Mouse (Mus musculus) heart, embryonic 10.5 days (tissue): ENCODE results near the gene Dennd1b. TPM values are rescaled to one million over a fixed set of nuclear protein-coding genes. Genes with fewer than 3 reads are reported as not detected.
A peak's percentile ranks its signal among the peaks of the same experiment; 100 is the strongest.

Experiments
- DNase-seq: peaks from one replicate; pipeline ENCODE4 v3.0.0-alpha.2; 2017; ENCODE audit warnings: low spot score
- H3K27ac ChIP-seq: fragments of 300-500 bp; sonication (generic); 2 replicates; pipeline ENCODE4 v1.5.1; 2016; ENCODE audit warnings: mild to moderate bottlenecking
- H3K27me3 ChIP-seq: fragments of 300-500 bp; sonication (generic); 2 replicates; pipeline ENCODE4 v1.6.1; 2016; ENCODE audit warnings: mild to moderate bottlenecking; ENCODE audit not compliant: poor library complexity, insufficient read depth, severe bottlenecking
- H3K36me3 ChIP-seq: fragments of 300-500 bp; sonication (generic); 2 replicates; pipeline ENCODE4 v1.6.1; 2016; ENCODE audit warnings: mild to moderate bottlenecking, moderate library complexity
- H3K4me1 ChIP-seq: fragments of 300-500 bp; sonication (generic); 2 replicates; pipeline ENCODE4 v1.6.1; 2016; ENCODE audit warnings: mild to moderate bottlenecking
- H3K4me3 ChIP-seq: fragments of 300-500 bp; sonication (generic); 2 replicates; pipeline ENCODE4 v1.5.1; 2016; ENCODE audit warnings: mild to moderate bottlenecking, moderate library complexity
- H3K9me3 ChIP-seq: fragments of 300-500 bp; sonication (generic); 2 replicates; pipeline ENCODE4 v1.6.1; 2016; ENCODE audit warnings: mild to moderate bottlenecking, moderate library complexity
- WGBS: fragments of 180-500 bp; shearing (Covaris S2); methylation state at CpG from one replicate; pipeline ENCODE4 v1.1.7; 2016; 5-methylcytosine and 5-hydroxymethylcytosine counted together
- polyA plus RNA-seq: library from polyadenylated mRNA; unstranded; fragments of >200 nt; fragmentation: Nextera tagmentation; extraction: Ambion mirVana; gene quantifications from 2 replicates; pipeline ENCODE4 v1.2.1, GENCODE M21; 2016

Gene Dennd1b
- polyA plus RNA-seq, 1 experiment from 2014 or later = 9.3 TPM

GRCm38 (mm10) chr1:138939579-138940139 lies 23.6 kb upstream of the Dennd1b start:
- Histone ChIP-seq H3K9me3 (no peaks in the 10 kb centered on the region), H3K27me3 (no peaks in the 10 kb centered on the region), H3K36me3 (no peaks in the 10 kb centered on the region), H3K27ac (no peak overlapping the region), H3K4me3 (no peak overlapping the region), H3K4me1 (no peaks in the 10 kb centered on the region)
- 68% methylated on average over 6 of the region's 6 CpGs for WGBS
- DNase-seq = no peak

- no peak for DNase-seq
- Histone ChIP-seq H3K27ac (no peak overlapping the region), H3K9me3 (no peaks in the 10 kb centered on the region), H3K36me3 (no peaks in the 10 kb centered on the region), H3K4me1 (no peaks in the 10 kb centered on the region), H3K4me3 (no peak overlapping the region), H3K27me3 (no peaks in the 10 kb centered on the region)
- 85% methylated on average over 8 of the region's 8 CpGs for WGBS
These were observed 22.8 kb upstream of the Dennd1b start for GRCm38 (mm10) chr1:138940407-138940806.

- no peaks in the 10 kb centered on the region for H3K27me3 ChIP-seq
- DNase-seq = no peak
- no peaks in the 10 kb centered on the region for H3K9me3 ChIP-seq
- no peak overlapping the region for H3K4me3 ChIP-seq
- no peak overlapping the region for H3K27ac ChIP-seq
- no peaks in the 10 kb centered on the region for H3K4me1 ChIP-seq
- no peaks in the 10 kb centered on the region for H3K36me3 ChIP-seq
These were observed 11.1 kb upstream of the Dennd1b start for GRCm38 (mm10) chr1:138952173-138952572.

GRCm38 (mm10) chr1:138954978-138955377 lies 8.3 kb upstream of the Dennd1b start:
- Histone ChIP-seq H3K9me3 (no peaks in the 10 kb centered on the region), H3K27ac (no peak overlapping the region), H3K4me1 (no peaks in the 10 kb centered on the region), H3K36me3 (no peaks in the 10 kb centered on the region), H3K27me3 (no peaks in the 10 kb centered on the region), H3K4me3 (no peak overlapping the region)
- WGBS = 76% methylated on average over 5 of the region's 5 CpGs
- DNase-seq = no peak

- Histone ChIP-seq H3K4me1 (no peaks in the 10 kb centered on the region), H3K9me3 (no peaks in the 10 kb centered on the region), H3K27ac (no peak overlapping the region), H3K36me3 (no peaks in the 10 kb centered on the region), H3K27me3 (no peaks in the 10 kb centered on the region), H3K4me3 (no peak overlapping the region)
- no peak for DNase-seq
- 92% methylated on average over 4 of the region's 4 CpGs for WGBS
These were observed 7.8 kb upstream of the Dennd1b start for GRCm38 (mm10) chr1:138955455-138955854.

DNA sequence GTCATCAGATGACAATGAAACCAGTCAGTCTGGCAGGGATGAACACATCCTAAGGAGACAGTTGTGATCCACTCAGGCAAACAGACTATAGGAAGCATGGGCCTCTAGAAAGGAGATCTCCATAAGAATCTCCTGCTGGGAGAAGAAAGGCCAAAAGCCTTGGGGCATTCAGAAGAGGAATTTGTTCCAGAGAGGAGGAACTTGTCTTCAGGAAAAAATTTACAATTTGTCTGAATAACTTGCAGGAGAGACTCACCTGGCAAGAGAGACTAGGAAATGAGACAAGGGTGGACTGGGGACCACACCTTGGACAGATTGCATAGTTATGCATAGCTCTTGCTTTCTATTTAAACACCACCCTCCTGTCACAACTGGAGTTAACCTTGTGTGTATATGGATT lies 6.7 kb upstream of the Dennd1b start:
- no peak for DNase-seq
- Histone ChIP-seq H3K36me3 (no peaks in the 10 kb centered on the region), H3K4me3 (no peak overlapping the region), H3K4me1 (no peaks in the 10 kb centered on the region), H3K9me3 (no peaks in the 10 kb centered on the region), H3K27me3 (no peaks in the 10 kb centered on the region), H3K27ac (no peak overlapping the region)

DNA sequence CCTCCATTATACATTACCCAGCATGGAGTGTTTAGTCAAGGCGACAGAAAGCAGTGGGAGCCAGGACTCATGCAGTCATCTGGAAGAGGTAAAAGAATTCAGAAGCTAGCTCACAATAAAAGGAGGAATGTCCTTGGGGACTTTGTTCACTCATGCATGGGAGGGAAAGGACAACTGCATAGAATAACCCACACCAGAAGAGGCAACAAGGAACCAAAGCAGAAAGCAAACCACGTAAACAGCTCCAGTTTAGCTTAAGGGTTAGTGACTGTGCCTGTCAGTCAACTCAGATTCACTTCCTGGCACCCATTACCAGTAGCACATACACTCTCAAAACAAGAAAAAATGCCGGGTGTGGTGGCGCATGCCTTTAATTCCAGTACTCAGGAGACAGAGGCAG lies 6.1 kb upstream of the Dennd1b start:
- H3K4me1 ChIP-seq = no peaks in the 10 kb centered on the region
- WGBS = 78% methylated on average over 4 of the region's 4 CpGs

DNA sequence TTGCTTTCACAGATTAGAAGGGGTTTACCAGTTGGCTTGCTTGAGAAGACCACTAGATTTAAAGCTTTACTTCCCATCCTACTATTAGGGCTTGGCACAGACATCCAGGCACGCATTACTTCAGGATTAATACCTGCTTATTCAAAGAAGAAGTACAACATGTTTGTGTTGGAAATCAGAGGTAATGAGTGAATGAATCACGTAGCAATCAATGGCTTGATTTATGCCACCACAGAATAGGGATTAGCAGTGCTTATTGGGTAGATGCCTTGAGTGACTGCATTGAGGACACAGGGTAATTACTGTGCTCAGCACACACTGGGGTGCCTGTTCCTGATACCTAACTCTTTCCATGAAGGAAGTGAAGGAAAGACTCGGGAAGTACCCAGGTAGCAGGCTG lies 4.4 kb upstream of the Dennd1b start:
- no peaks in the 10 kb centered on the region for H3K36me3 ChIP-seq
- H3K27me3 ChIP-seq = no peaks in the 10 kb centered on the region
- no peaks in the 10 kb centered on the region for H3K9me3 ChIP-seq
- WGBS = 71% methylated on average over 3 of the region's 3 CpGs
- no peak overlapping the region for H3K4me3 ChIP-seq
- H3K4me1 ChIP-seq = peaks cover 5% of the 10 kb centered on the region; the same call in 1 of the 2 replicates
- no peak for DNase-seq
- no peak overlapping the region for H3K27ac ChIP-seq

More for the DNA sequence above, 6.1 kb upstream of the Dennd1b start:
- no peak overlapping the region for H3K4me3 ChIP-seq
- H3K27me3 ChIP-seq = no peaks in the 10 kb centered on the region
- no peak for DNase-seq
- H3K27ac ChIP-seq = no peak overlapping the region
- H3K36me3 ChIP-seq = no peaks in the 10 kb centered on the region
- H3K9me3 ChIP-seq = no peaks in the 10 kb centered on the region

- no peaks in the 10 kb centered on the region for H3K27me3 ChIP-seq
These were observed 3.2 kb upstream of the Dennd1b start for GRCm38 (mm10) chr1:138959903-138960483.

GRCm38 (mm10) chr1:138962266-138963101 lies 751 bp upstream of the Dennd1b start:
- Histone ChIP-seq H3K27ac (peak overlapping the region; percentile 98), H3K9me3 (no peaks in the 10 kb centered on the region), H3K27me3 (no peaks in the 10 kb centered on the region), H3K36me3 (peaks cover 5% of the 10 kb centered on the region; the same call in 1 of the 2 replicates), H3K4me3 (peak overlapping the region; percentile 80), H3K4me1 (peaks cover 5% of the 10 kb centered on the region; the same call in 1 of the 2 replicates)
- no peak for DNase-seq
- 60% methylated on average over 9 of the region's 9 CpGs for WGBS

More at GRCm38 (mm10) chr1:138959903-138960483, 3.2 kb upstream of the Dennd1b start:
- no peak overlapping the region for H3K27ac ChIP-seq
- no peak overlapping the region for H3K4me3 ChIP-seq
- no peaks in the 10 kb centered on the region for H3K36me3 ChIP-seq
- DNase-seq = no peak
- peaks cover 5% of the 10 kb centered on the region; the same call in 1 of the 2 replicates for H3K4me1 ChIP-seq
- no peaks in the 10 kb centered on the region for H3K9me3 ChIP-seq
- WGBS = 71% methylated on average over 4 of the region's 4 CpGs

DNA sequence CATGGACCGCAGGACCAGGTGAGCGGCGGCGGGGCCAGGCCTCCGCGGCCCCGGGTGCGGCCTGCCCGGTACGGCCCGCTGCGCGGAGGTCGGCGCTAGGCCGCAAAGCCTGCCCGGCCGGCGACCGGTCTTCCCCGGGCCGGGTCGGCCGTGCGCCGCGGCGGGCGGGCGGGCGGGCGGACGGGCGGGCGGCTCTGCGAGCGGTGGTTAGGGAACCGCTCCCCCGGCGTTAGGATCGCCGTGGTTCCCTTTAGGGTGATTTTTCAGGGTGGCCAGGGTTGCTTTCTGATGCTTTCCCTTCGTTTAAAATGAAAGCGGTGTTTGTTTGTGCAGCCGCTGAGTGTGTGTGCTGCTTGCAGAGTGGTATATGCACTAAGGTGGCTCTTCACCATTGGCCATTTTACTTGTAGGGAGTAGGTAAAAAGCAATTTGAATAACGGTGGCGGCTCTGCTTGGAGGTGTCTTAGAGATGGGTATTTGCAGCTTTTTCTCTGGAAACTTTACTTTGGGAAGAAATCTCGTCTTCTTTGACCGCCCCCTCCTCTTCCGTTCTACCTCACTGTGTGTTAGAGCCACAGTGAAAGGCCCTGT lies 728 bp downstream of the Dennd1b start:
- Histone ChIP-seq H3K36me3 (peaks cover 9% of the 10 kb centered on the region; the same call in 1 of the 2 replicates), H3K4me1 (peaks cover 5% of the 10 kb centered on the region; the same call in 1 of the 2 replicates), H3K27me3 (no peaks in the 10 kb centered on the region), H3K9me3 (no peaks in the 10 kb centered on the region), H3K4me3 (peak overlapping the region; percentile 80), H3K27ac (peak overlapping the region; percentile 98)
- under 1% methylated on average over 23 of the region's 50 CpGs for WGBS
- peak; percentile 80 for DNase-seq

DNA sequence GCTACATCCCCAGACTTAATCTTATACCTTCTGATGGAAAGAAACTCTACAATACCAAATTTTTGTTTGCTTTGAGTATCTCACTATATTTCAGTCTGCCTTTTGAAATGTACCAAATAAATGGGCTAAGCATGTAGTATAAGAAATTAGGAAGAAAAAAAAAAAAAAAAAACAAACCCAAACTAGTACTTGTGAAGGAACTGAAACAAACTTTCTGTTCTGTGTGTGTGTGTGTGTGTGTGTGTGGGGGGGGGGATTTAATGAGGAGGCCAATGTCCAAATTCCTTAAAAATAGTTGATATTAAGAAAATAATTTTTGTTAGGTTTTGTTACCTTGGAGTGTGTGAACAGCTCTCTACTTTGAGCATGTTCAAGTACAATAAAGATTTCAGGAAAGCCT lies 1.8 kb downstream of the Dennd1b start:
- Histone ChIP-seq H3K4me3 (no peak overlapping the region), H3K4me1 (peaks cover 5% of the 10 kb centered on the region; the same call in 1 of the 2 replicates), H3K27ac (no peak overlapping the region), H3K36me3 (peaks cover 9% of the 10 kb centered on the region; the same call in 1 of the 2 replicates), H3K9me3 (no peaks in the 10 kb centered on the region), H3K27me3 (no peaks in the 10 kb centered on the region)
- no peak for DNase-seq

DNA sequence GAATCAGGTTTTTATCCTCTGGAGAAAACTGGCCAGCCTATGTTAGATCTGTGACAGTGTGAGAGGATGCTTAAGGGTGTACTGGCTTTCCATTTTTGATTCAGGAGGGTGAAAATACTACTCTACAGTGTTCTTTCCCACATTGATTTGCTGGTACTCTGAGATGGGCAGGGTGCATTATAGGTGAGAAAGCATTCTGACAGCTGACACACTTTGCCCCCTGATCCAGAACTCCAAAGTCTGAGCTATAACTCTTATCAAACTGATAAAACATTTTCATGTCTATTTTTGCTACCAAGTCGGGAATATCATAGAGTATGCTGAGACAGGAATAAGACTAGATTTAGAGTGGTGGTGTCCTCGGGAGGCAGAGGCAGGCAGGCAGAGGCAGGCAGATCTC lies 2.3 kb downstream of the Dennd1b start:
- H3K27ac ChIP-seq = no peak overlapping the region
- no peak for DNase-seq
- H3K9me3 ChIP-seq = no peaks in the 10 kb centered on the region
- peaks cover 5% of the 10 kb centered on the region; the same call in 1 of the 2 replicates for H3K4me1 ChIP-seq
- H3K27me3 ChIP-seq = no peaks in the 10 kb centered on the region
- H3K4me3 ChIP-seq = no peak overlapping the region
- peaks cover 9% of the 10 kb centered on the region; the same call in 1 of the 2 replicates for H3K36me3 ChIP-seq
- 80% methylated on average over 2 of the region's 2 CpGs for WGBS
